Mouse (Mus musculus) kidney, postnatal 4 days (tissue): Measurements from ENCODE around the gene Myh7b.
"Not testable (repeated sequence)": the region's sequence is repeated elsewhere in the genome, so short reads cannot be mapped to it uniquely, and the experiment has no call there.

Experiments
- DNase-seq, 2 experiments: peaks; one replicate each; pipeline ENCODE4 v3.0.0; 2021; ENCODE audit warnings: mixed read lengths in 2 of 2

Gene Myh7b

GRCm38 (mm10) chr2:155604560-155605235 is 6.3 kb upstream of the Myh7b start:
- no peak for DNase-seq

- not testable (repeated sequence) for DNase-seq
Measured at GRCm38 (mm10) chr2:155605236-155605589, 5.8 kb upstream of the Myh7b start.

- no peak for DNase-seq
Measured at GRCm38 (mm10) chr2:155606360-155606759, 4.7 kb upstream of the Myh7b start.

GRCm38 (mm10) chr2:155611834-155612550 is 980 bp downstream of the Myh7b start:
- no peak for DNase-seq

- DNase-seq = peak; percentile 78 to 84
Measured at GRCm38 (mm10) chr2:155613326-155613755, 2.3 kb downstream of the Myh7b start.

GRCm38 (mm10) chr2:155613953-155614352 is 2.9 kb downstream of the Myh7b start:
- no peak for DNase-seq

GRCm38 (mm10) chr2:155616971-155617370 is 6.0 kb downstream of the Myh7b start:
- DNase-seq = no peak

- DNase-seq = peak; percentile 94 to 95
Measured at GRCm38 (mm10) chr2:155619817-155620216, 8.8 kb downstream of the Myh7b start.

GRCm38 (mm10) chr2:155622606-155623005 is 11.6 kb downstream of the Myh7b start:
- no peak for DNase-seq

- no peak for DNase-seq
Measured at GRCm38 (mm10) chr2:155623996-155624395, 13.0 kb downstream of the Myh7b start.

- peak; percentile 45 to 65 for DNase-seq
Measured at GRCm38 (mm10) chr2:155624730-155625129, 13.7 kb downstream of the Myh7b start.

GRCm38 (mm10) chr2:155626277-155626676 is 15.3 kb downstream of the Myh7b start:
- DNase-seq = no peak

- peak; percentile 86 to 89 for DNase-seq
Measured at GRCm38 (mm10) chr2:155627030-155627738, 16.2 kb downstream of the Myh7b start.

- DNase-seq = no peak
Measured at GRCm38 (mm10) chr2:155628112-155628511, 17.1 kb downstream of the Myh7b start.

- no peak for DNase-seq
Measured at GRCm38 (mm10) chr2:155628519-155628918, 17.5 kb downstream of the Myh7b start.

GRCm38 (mm10) chr2:155629231-155629661 is 18.2 kb downstream of the Myh7b start:
- DNase-seq = peak; percentile 64 to 76

- DNase-seq = peak in 1 of 2 experiments; percentile 40
Measured at GRCm38 (mm10) chr2:155630153-155630552, 19.1 kb downstream of the Myh7b start.

GRCm38 (mm10) chr2:155630590-155631416 is 19.8 kb downstream of the Myh7b start:
- peak; percentile 51 to 64 for DNase-seq

GRCm38 (mm10) chr2:155632138-155632936 is 21.3 kb downstream of the Myh7b start:
- DNase-seq = no peak

- DNase-seq = no peak
Measured at GRCm38 (mm10) chr2:155633121-155633520, 22.1 kb downstream of the Myh7b start.

GRCm38 (mm10) chr2:155633731-155634130 is 22.7 kb downstream of the Myh7b start:
- DNase-seq = no peak

GRCm38 (mm10) chr2:155634562-155634961 is 23.6 kb downstream of the Myh7b start:
- DNase-seq = no peak
